Mouse (Mus musculus): ENCODE measurements at regions not wholly inside any gene's neighbourhood (a gene's known extent, or its start where the extent isn't known, plus 50 kb on each side); places are given as distances from the start of the nearest gene placed in this dataset.
A peak's percentile ranks its signal among the peaks of the same experiment; 100 is the strongest.

- DNase-seq (ENCODE audit: extremely low spot score) = no peak
Observed at GRCm38 (mm10) chr8:12330886-12331285, 52.3 kb downstream of the A230072I06Rik start.

- no peak for DNase-seq (ENCODE audit: extremely low spot score)
Observed at GRCm38 (mm10) chr8:12331652-12332051, 53.0 kb downstream of the A230072I06Rik start.

- DNase-seq (ENCODE audit: extremely low spot score) = no peak
Observed at GRCm38 (mm10) chr8:12334081-12334480, 55.5 kb downstream of the A230072I06Rik start.

- DNase-seq (ENCODE audit: extremely low spot score) = peak; percentile 21
Observed at GRCm38 (mm10) chr8:12334605-12335004, 56.0 kb downstream of the A230072I06Rik start.

GRCm38 (mm10) chr8:12339149-12339924 lies 55.8 kb upstream of the Sox1 start:
- no peak for DNase-seq (ENCODE audit: extremely low spot score)

- no peak for DNase-seq (ENCODE audit: extremely low spot score)
Observed at GRCm38 (mm10) chr8:12340946-12341345, 54.1 kb upstream of the Sox1 start.

Data from embryo, embryonic 9.5 days (tissue).